Mouse (Mus musculus) kidney, postnatal 10 days (tissue): ENCODE results near the gene Olfr1388.
"Not testable (repeated sequence)": the region's sequence is repeated elsewhere in the genome, so short reads cannot be mapped to it uniquely, and the experiment has no call there.

ENCODE experiments used
- DNase-seq: peaks from one replicate; pipeline ENCODE4 v3.0.0; 2021; ENCODE audit warnings: mixed read lengths

Gene Olfr1388

DNA sequence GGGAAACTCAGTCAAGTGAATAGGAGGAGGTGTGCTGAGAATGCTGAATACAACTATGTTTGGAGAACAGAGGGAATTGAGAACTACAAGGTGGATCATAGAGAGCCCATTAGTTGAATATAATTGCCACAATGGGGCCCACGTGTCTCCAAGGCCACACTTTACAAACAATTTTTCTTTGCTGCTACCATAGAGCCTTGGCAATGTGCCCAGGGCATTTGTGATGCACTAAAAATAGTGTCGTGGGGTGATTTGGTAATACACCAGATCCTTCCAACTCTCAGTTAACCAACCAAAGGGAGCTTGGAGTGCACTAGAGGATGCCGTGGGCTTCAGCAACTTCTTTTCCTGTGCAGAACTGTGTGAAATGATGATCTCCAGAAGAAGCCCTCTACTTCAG, at the start of gene Olfr1388:
TSS of gene Olfr1388 (plus strand) at position 214 of the 400 bp plus-strand sequence.
- DNase-seq = no peak

DNA sequence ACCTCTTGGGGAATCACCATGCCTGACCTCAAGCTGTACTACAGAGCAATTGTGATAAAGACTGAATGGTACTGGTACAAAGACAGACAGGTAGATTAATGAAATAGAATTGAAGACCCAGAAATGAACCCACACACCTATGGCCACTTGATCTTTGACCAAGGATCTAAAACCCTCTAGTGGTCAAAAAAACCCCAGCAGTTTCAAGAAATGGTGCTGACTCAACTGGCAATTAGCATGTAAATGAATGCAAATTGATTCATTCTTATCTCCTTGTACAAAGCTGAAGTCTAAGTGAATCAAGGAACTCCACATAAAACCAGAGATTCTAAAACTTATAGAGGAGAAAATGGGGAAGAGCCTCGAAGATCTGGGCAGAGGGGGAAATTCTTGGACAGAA, 43.7 kb upstream of the Olfr1388 start:
- DNase-seq = not testable (repeated sequence)

- no peak for DNase-seq
Measured at GRCm38 (mm10) chr11:49406784-49407183, 29.6 kb upstream of the Olfr1388 start.

GRCm38 (mm10) chr11:49410540-49410939, 25.9 kb upstream of the Olfr1388 start:
- peak; percentile 9 for DNase-seq

- DNase-seq = no peak
Measured at GRCm38 (mm10) chr11:49422767-49423166, 13.7 kb upstream of the Olfr1388 start, which contains the start of gene Olfr1389. TSS of gene Olfr1389 (plus strand) at chr11:49423067.

DNA sequence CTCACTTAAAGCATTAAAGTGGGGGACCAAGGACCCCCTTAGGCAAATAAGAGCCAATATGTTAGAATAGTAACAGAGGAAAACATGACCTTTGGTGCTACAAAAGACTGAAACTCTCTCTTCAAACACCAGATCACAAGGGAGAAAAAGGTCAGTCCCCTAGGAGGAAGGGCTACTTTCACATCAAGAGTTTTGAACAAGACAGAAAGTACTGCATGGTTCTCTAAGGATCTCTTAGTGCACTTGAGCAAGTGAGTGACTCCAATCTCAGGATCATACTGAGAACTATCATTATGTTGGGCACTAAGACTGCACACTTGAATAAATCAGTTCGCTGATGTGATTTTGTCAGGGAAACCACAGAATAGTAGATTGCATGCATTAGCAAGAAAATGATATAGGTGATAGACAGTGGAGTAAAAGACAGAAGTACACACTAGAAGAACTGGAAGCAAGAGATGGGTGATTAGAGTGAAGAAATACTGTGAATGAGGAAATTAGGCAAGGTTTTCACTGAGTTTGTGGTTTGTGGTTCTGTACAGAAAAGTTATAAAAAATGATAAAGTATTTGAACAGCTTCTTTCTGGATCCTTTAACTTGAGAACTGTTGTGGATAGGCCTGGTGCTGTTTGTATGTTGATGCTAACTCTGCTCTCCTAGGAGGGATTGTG, 11.0 kb upstream of the Olfr1388 start:
- DNase-seq = no peak

GRCm38 (mm10) chr11:49429641-49430040, 6.8 kb upstream of the Olfr1388 start:
- no peak for DNase-seq

DNA sequence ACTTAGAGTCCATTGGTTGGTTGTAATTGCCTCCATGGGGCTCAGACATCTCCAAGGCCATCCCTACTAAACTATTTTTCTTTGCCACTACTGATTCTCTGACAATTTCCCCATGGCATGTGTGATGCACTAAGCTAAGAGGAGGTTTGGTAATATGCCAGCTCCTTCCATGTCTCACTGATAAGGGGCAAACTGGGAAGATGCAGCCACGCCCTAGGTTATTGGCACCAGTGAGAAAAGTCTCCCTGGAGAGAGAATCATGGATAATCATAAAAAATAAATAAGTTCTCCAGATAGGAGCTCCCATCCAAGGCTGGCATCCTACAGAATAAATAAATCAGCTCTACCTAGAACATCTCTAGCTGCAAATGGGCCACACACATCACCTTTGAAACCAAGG, 18.6 kb downstream of the Olfr1388 start, which contains the start of gene Olfr1387:
TSS of gene Olfr1387 (plus strand) at position 301 of the 400 bp plus-strand sequence.
- no peak for DNase-seq

GRCm38 (mm10) chr11:49464746-49465145, 28.3 kb downstream of the Olfr1388 start, which contains the start of gene Olfr1386:
TSS of gene Olfr1386 (plus strand) at chr11:49465046.
- DNase-seq = not testable (repeated sequence)

- peak; percentile 6 for DNase-seq
Measured at GRCm38 (mm10) chr11:49485973-49486372, 49.5 kb downstream of the Olfr1388 start.

GRCm38 (mm10) chr11:49488770-49489169, 52.3 kb downstream of the Olfr1388 start, which contains the start of gene Olfr1385:
TSS of gene Olfr1385 (plus strand) at chr11:49489070.
- DNase-seq = not testable (repeated sequence)
